Mouse (Mus musculus) adipose tissue, adult 10 weeks (tissue): ENCODE data around the gene Hand1. TPM values are rescaled to one million over a fixed set of nuclear protein-coding genes. Genes with fewer than 3 reads are reported as not detected.

Experiments
- polyA plus RNA-seq: library from polyadenylated mRNA; stranded (reverse); fragments of 350-450 nt; fragmentation: Illumina TruSeq; extraction: RNeasy Lipid Tissue Mini Kit (QIAGEN cat#74804); gene quantifications from one replicate; pipeline ENCODE4 v1.2.3, GENCODE M21; 2014; ENCODE audit warnings: low read depth, low replicate concordance

Hand1 gene
- not detected for polyA plus RNA-seq

GRCm38 (mm10) chr11:57832552-57833201, at the start of gene Hand1:
Hand1 (minus strand) TSS chr11:57832818.

GRCm38 (mm10) chr11:57800971-57801765, 31.4 kb downstream of the Hand1 start, which contains the start of gene Sap30l:
Sap30l (plus strand) TSS chr11:57801637.

Other genes with a start within 250 kb of the Hand1 start
- 33.7 TPM for gene Galnt10, start 187.4 kb downstream of the Hand1 start, polyA plus RNA-seq
- 19.3 TPM for gene Sap30l, start 31.2 kb downstream of the Hand1 start, polyA plus RNA-seq
- gene Larp1, start 176.2 kb upstream of the Hand1 start, polyA plus RNA-seq = 63.7 TPM